Mouse (Mus musculus) hindbrain, embryonic 11.5 days (tissue): ENCODE measurements around the gene Hltf. TPM values are rescaled to one million over a fixed set of nuclear protein-coding genes. Genes with fewer than 3 reads are reported as not detected.
"Not testable (repeated sequence)": the region's sequence is repeated elsewhere in the genome, so short reads cannot be mapped to it uniquely, and the experiment has no call there.

Experiments used
- ATAC-seq: fragments of 200-750 bp; cut with Nextera tagmentation; 2 replicates; pipeline ENCODE4 v1.8.0; 2017; ENCODE audit warnings: mild to moderate bottlenecking, moderate TSS enrichment, moderate library complexity; ENCODE audit not compliant: low FRiP score
- DNase-seq: peaks from one replicate; pipeline ENCODE4 v3.0.0-alpha.2; 2015; ENCODE audit warnings: low spot score
- H3K27ac ChIP-seq: fragments of 300-500 bp; sonication (generic); 2 replicates; pipeline ENCODE4 v1.5.1; 2014; ENCODE audit warnings: mild to moderate bottlenecking, low read depth, low read length
- H3K27me3 ChIP-seq: fragments of 300-500 bp; sonication (generic); 2 replicates; pipeline ENCODE4 v1.6.1; 2014; ENCODE audit warnings: mild to moderate bottlenecking, low read length, moderate library complexity, mixed read lengths; ENCODE audit not compliant: control insufficient read depth, insufficient read depth
- H3K36me3 ChIP-seq: fragments of 300-500 bp; sonication (generic); 2 replicates; pipeline ENCODE4 v1.6.1; 2014; ENCODE audit warnings: mild to moderate bottlenecking, low read length, moderate library complexity, mixed read lengths; ENCODE audit not compliant: control insufficient read depth, insufficient read depth
- H3K4me1 ChIP-seq: fragments of 300-500 bp; sonication (generic); replicated peaks from 2 replicates; pipeline ENCODE4 v1.6.1; 2014; ENCODE audit warnings: low read length, mixed read lengths; ENCODE audit not compliant: control insufficient read depth, insufficient read depth
- H3K4me2 ChIP-seq: fragments of 300-500 bp; sonication (generic); replicated peaks from 2 replicates; pipeline ENCODE4 v1.6.1; 2014; ENCODE audit warnings: mild to moderate bottlenecking, low read depth, low read length
- H3K4me3 ChIP-seq: fragments of 300-500 bp; sonication (generic); 2 replicates; pipeline ENCODE4 v1.5.1; 2014; ENCODE audit warnings: low read depth, low read length
- H3K9ac ChIP-seq: fragments of 300-500 bp; sonication (generic); 2 replicates; pipeline ENCODE4 v1.6.1; 2014; ENCODE audit warnings: low read depth, low read length
- H3K9me3 ChIP-seq: fragments of 300-500 bp; sonication (generic); 2 replicates; pipeline ENCODE4 v1.6.1; 2016; ENCODE audit warnings: low read length; ENCODE audit not compliant: control insufficient read depth
- WGBS: fragments of 180-500 bp; shearing (Covaris S2); extraction: QIAGEN DNeasy Blood & Tissue Kit; methylation state at CpG from one replicate; pipeline ENCODE4 v1.1.7; 2014; 5-methylcytosine and 5-hydroxymethylcytosine counted together
- polyA plus RNA-seq: library from polyadenylated mRNA; unstranded; fragments of >200 nt; fragmentation: Nextera tagmentation; extraction: Ambion mirVana; gene quantifications from 2 replicates; pipeline ENCODE4 v1.2.1, GENCODE M21; 2014

The Hltf gene
- polyA plus RNA-seq: 25.1 and 25.7 TPM in 2 replicates

GRCm38 (mm10) chr3:20057306-20058196 is at the start of gene Hltf:
Gene Hltf, plus strand, starts transcription at chr3:20057811.
- Histone ChIP-seq H3K4me1 (no peaks in the 10 kb centered on the region), H3K9me3 (no peaks in the 10 kb centered on the region), H3K4me3 (peak within 1 kb of the TSS; percentile 69), H3K27me3 (no peaks in the 10 kb centered on the region), H3K36me3 (0 out of 2 replicates have a peak, but pooled peaks cover 3% of the 10 kb centered on the region), H3K4me2 (peak within 1 kb of the TSS; percentile 45), H3K27ac (peak within 1 kb of the TSS; percentile 67), H3K9ac (peak within 1 kb of the TSS; percentile 66)
- ATAC-seq: peak; percentile 100
- DNase-seq: peak; percentile 91
- under 1% methylated on average over 46 of the region's 54 CpGs for WGBS

GRCm38 (mm10) chr3:20010464-20010863 is 47.1 kb upstream of the Hltf start:
- Histone ChIP-seq H3K27ac (no peak overlapping the region), H3K4me2 (no peak overlapping the region), H3K9ac (no peak overlapping the region), H3K4me1 (no peaks in the 10 kb centered on the region), H3K9me3 (no peaks in the 10 kb centered on the region), H3K27me3 (no peaks in the 10 kb centered on the region), H3K4me3 (no peak overlapping the region), H3K36me3 (no peaks in the 10 kb centered on the region)
- ATAC-seq: no peak
- no peak for DNase-seq
- WGBS: 76% methylated on average over 9 of the region's 9 CpGs

GRCm38 (mm10) chr3:20010905-20011304 is 46.7 kb upstream of the Hltf start:
- peak; percentile 15 for DNase-seq
- H3K9me3 ChIP-seq, H3K4me1 ChIP-seq, H3K36me3 ChIP-seq, H3K27me3 ChIP-seq, H3K27ac ChIP-seq, H3K9ac ChIP-seq, H3K4me3 ChIP-seq, ATAC-seq, H3K4me2 ChIP-seq: not testable (repeated sequence)
- 82% methylated on average over 7 of the region's 7 CpGs for whole genome bisulfite sequencing

GRCm38 (mm10) chr3:20014454-20014853 is 43.2 kb upstream of the Hltf start:
- no peaks in the 10 kb centered on the region for H3K36me3 ChIP-seq
- DNase-seq (no peak), ATAC-seq (no peak)
- no peak overlapping the region for H3K9ac ChIP-seq
- no peak overlapping the region for H3K27ac ChIP-seq
- no peaks in the 10 kb centered on the region for H3K27me3 ChIP-seq
- no peaks in the 10 kb centered on the region for H3K9me3 ChIP-seq
- H3K4me2 ChIP-seq: no peak overlapping the region
- no peak overlapping the region for H3K4me3 ChIP-seq
- 98% methylated on average over 2 of the region's 2 CpGs for WGBS
- no peaks in the 10 kb centered on the region for H3K4me1 ChIP-seq

GRCm38 (mm10) chr3:20018076-20018475 is 39.5 kb upstream of the Hltf start:
- Histone ChIP-seq H3K9ac (no peak overlapping the region), H3K36me3 (no peaks in the 10 kb centered on the region), H3K27me3 (no peaks in the 10 kb centered on the region), H3K4me3 (no peak overlapping the region), H3K4me2 (no peak overlapping the region), H3K9me3 (no peaks in the 10 kb centered on the region), H3K27ac (no peak overlapping the region), H3K4me1 (no peaks in the 10 kb centered on the region)
- no peak for ATAC-seq
- WGBS: 92% methylated on average over 8 of the region's 8 CpGs
- no peak for DNase-seq

GRCm38 (mm10) chr3:20023832-20024231 is 33.8 kb upstream of the Hltf start:
- WGBS: 33% methylated on average over 1 of the region's 1 CpGs
- Histone ChIP-seq H3K4me2 (no peak overlapping the region), H3K4me1 (no peaks in the 10 kb centered on the region), H3K27ac (no peak overlapping the region), H3K27me3 (no peaks in the 10 kb centered on the region), H3K4me3 (no peak overlapping the region), H3K36me3 (peaks cover 4% of the 10 kb centered on the region; the same call in 1 of the 2 replicates), H3K9me3 (no peaks in the 10 kb centered on the region), H3K9ac (no peak overlapping the region)
- DNase-seq (no peak), ATAC-seq (no peak)

GRCm38 (mm10) chr3:20026481-20026880 is 31.1 kb upstream of the Hltf start:
- ATAC-seq (no peak), DNase-seq (no peak)
- Histone ChIP-seq H3K4me2 (no peak overlapping the region), H3K9ac (no peak overlapping the region), H3K4me3 (no peak overlapping the region), H3K27me3 (no peaks in the 10 kb centered on the region), H3K4me1 (no peaks in the 10 kb centered on the region), H3K36me3 (peaks cover 4% of the 10 kb centered on the region; the same call in 1 of the 2 replicates), H3K9me3 (no peaks in the 10 kb centered on the region), H3K27ac (no peak overlapping the region)

GRCm38 (mm10) chr3:20026996-20027689 is 30.5 kb upstream of the Hltf start:
- Histone ChIP-seq H3K9me3 (no peaks in the 10 kb centered on the region), H3K27me3 (no peaks in the 10 kb centered on the region), H3K4me1 (no peaks in the 10 kb centered on the region), H3K4me2 (no peak overlapping the region), H3K36me3 (peaks cover 4% of the 10 kb centered on the region; the same call in 1 of the 2 replicates), H3K4me3 (no peak overlapping the region), H3K27ac (no peak overlapping the region), H3K9ac (no peak overlapping the region)
- DNase-seq (no peak), ATAC-seq (no peak)
- 95% methylated on average over 8 of the region's 8 CpGs for WGBS
